Mouse (Mus musculus) neural tube, embryonic 11.5 days (tissue): ENCODE data around the gene Smg7. TPM values are rescaled to one million over a fixed set of nuclear protein-coding genes. Genes with fewer than 3 reads are reported as not detected.
"Not testable (repeated sequence)": the region's sequence is repeated elsewhere in the genome, so short reads cannot be mapped to it uniquely, and the experiment has no call there.

ENCODE experiments used
- ATAC-seq: fragments of 200-750 bp; cut with Nextera tagmentation; 2 replicates; pipeline ENCODE4 v1.8.0; 2017; ENCODE audit warnings: moderate number of reproducible peaks, mild to moderate bottlenecking, moderate TSS enrichment, moderate library complexity; ENCODE audit not compliant: insufficient read depth, low FRiP score, low TSS enrichment
- DNase-seq: peaks from one replicate; pipeline ENCODE4 v3.0.0-alpha.2; 2015; ENCODE audit warnings: low spot score
- H3K27ac ChIP-seq: fragments of 300-500 bp; sonication (generic); 2 replicates; pipeline ENCODE4 v1.5.1; 2014; ENCODE audit warnings: low read depth, mild to moderate bottlenecking, low read length
- H3K27me3 ChIP-seq: fragments of 300-500 bp; sonication (generic); 2 replicates; pipeline ENCODE4 v1.6.1; 2014; ENCODE audit warnings: mild to moderate bottlenecking, low read length, mixed read lengths; ENCODE audit not compliant: control insufficient read depth, insufficient read depth
- H3K36me3 ChIP-seq: fragments of 300-500 bp; sonication (generic); 2 replicates; pipeline ENCODE4 v1.6.1; 2014; ENCODE audit warnings: mild to moderate bottlenecking, low read length, moderate library complexity, mixed read lengths; ENCODE audit not compliant: control insufficient read depth, insufficient read depth
- H3K4me1 ChIP-seq: fragments of 300-500 bp; sonication (generic); 2 replicates; pipeline ENCODE4 v1.6.1; 2014; ENCODE audit warnings: low read length, mixed read lengths; ENCODE audit not compliant: control insufficient read depth, insufficient read depth
- H3K4me2 ChIP-seq: fragments of 300-500 bp; sonication (generic); 2 replicates; pipeline ENCODE4 v1.6.1; 2014; ENCODE audit warnings: low read depth, mild to moderate bottlenecking, moderate library complexity
- H3K4me3 ChIP-seq: fragments of 300-500 bp; sonication (generic); 2 replicates; pipeline ENCODE4 v1.5.1; 2014; ENCODE audit warnings: low read depth, low read length
- H3K9ac ChIP-seq: fragments of 300-500 bp; sonication (generic); 2 replicates; pipeline ENCODE4 v1.6.1; 2014; ENCODE audit warnings: mild to moderate bottlenecking, low read length
- H3K9me3 ChIP-seq: fragments of 300-500 bp; sonication (generic); 2 replicates; pipeline ENCODE4 v1.6.1; 2016; ENCODE audit warnings: low read length; ENCODE audit not compliant: control insufficient read depth
- WGBS: fragments of 180-500 bp; shearing (Covaris S2); extraction: QIAGEN DNeasy Blood & Tissue Kit; methylation state at CpG from one replicate; pipeline ENCODE4 v1.1.7; 2014; 5-methylcytosine and 5-hydroxymethylcytosine counted together
- polyA plus RNA-seq: library from polyadenylated mRNA; unstranded; fragments of >200 nt; fragmentation: Nextera tagmentation; extraction: Ambion mirVana; gene quantifications from 2 replicates; pipeline ENCODE4 v1.2.1, GENCODE M21; 2014

Gene Smg7
- polyA plus RNA-seq, 1 experiment from 2014 or later: 53.9 TPM

GRCm38 (mm10) chr1:152913483-152914460 is 11.3 kb upstream of the Smg7 start:
- WGBS: 82% methylated on average over 6 of the region's 6 CpGs
- H3K4me1 ChIP-seq: no peaks in the 10 kb centered on the region
- H3K27ac ChIP-seq: no peak overlapping the region
- no peak overlapping the region for H3K4me2 ChIP-seq
- H3K4me3 ChIP-seq: no peak overlapping the region
- DNase-seq (no peak), ATAC-seq (no peak)
- no peak overlapping the region for H3K9ac ChIP-seq
- H3K36me3 ChIP-seq: no peaks in the 10 kb centered on the region
- H3K9me3 ChIP-seq: no peaks in the 10 kb centered on the region
- H3K27me3 ChIP-seq: no peaks in the 10 kb centered on the region

GRCm38 (mm10) chr1:152904469-152904868 is 2.0 kb upstream of the Smg7 start:
- Histone ChIP-seq H3K36me3 (no peaks in the 10 kb centered on the region), H3K9ac (no peak overlapping the region), H3K4me1 (peaks cover 9% of the 10 kb centered on the region; the same call in 1 of the 2 replicates), H3K4me3 (peak overlapping the region; percentile 31), H3K27ac (peak overlapping the region; percentile 56; the same call in 1 of the 2 replicates), H3K9me3 (no peaks in the 10 kb centered on the region), H3K4me2 (peak overlapping the region; percentile 65), H3K27me3 (no peaks in the 10 kb centered on the region)
- DNase-seq (peak; percentile 84), ATAC-seq (peak; percentile 27)
- 0% methylated on average over 14 of the region's 14 CpGs for WGBS

DNA sequence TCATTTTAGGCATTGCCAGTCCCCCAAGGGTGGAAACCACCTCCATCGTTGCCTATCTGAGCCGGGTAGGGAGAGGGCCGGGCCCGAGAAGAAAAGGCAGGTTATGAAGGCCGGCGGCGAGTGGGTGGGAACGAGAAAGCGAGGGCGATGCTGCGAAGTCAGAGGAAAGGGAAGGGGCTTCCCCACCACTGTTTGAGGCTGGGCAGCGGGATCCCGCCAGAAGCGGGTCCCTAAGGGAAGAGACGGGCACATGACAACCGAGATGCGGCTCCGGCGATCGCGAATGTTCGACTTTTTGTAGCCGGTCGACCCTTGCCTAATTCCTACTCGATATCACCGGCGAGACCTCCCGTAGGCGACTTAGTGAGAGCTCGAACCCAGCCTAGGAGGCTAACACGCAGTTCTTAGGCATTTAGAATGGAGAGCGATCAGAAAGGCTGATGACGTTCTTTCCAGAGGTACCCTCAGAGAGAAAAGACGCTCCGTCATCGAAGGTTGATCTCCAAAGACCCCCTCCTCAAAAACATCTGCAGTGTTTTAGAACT is 1.2 kb upstream of the Smg7 start:
- ATAC-seq (peak; percentile 24), DNase-seq (peak; percentile 61)
- Histone ChIP-seq H3K27me3 (no peaks in the 10 kb centered on the region), H3K4me2 (peak overlapping the region; percentile 89), H3K4me3 (peak overlapping the region; percentile 98), H3K27ac (peak overlapping the region; percentile 81), H3K4me1 (peaks cover 9% of the 10 kb centered on the region; the same call in 1 of the 2 replicates), H3K9ac (peak overlapping the region; percentile 58), H3K36me3 (no peaks in the 10 kb centered on the region), H3K9me3 (no peaks in the 10 kb centered on the region)
- under 1% methylated on average over 36 of the region's 36 CpGs for WGBS

DNA sequence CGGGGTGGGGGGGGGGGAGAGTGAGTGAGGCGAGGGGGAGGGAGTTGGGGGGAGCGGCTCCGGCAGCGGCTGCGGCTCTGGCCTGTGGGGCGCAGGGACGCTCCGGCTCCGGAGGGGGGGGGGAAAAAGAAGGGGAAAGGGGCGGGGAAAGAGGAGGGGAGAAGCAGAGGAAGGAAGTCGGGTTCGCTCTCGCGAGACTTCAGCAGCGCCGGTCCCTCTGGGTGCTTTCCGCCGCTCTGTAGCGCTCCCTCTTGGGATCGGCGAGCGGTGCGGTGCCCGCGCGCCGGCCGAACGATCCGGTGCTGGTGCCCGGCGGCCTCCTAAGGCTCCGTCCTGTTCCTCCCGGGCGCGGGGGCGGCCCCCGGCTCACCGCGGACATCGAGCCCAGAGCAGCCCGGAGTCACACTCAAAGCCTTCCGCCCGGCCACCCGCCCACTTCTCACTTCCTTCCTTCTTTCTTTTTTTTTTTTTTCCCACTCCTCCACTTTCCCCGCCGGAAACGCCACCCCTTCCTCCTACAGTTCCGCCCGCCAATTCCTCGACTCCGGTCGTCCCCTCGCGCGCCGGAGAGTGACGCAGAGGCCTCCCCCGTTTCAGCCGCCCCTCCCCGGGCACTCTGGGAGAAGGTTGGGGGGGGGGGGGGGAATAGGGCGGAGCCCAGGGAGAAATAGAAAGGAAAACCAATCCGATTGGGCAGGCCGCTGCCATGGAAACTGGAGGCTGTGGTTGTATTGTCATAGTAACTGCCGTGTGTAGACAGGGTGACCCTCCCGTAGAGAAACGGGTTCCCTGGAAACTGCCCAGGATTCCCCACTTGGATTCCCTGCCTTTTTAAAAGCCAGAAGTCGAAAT is 445 bp upstream of the Smg7 start:
- DNase-seq: peak; percentile 98
- H3K4me1 ChIP-seq: peaks cover 9% of the 10 kb centered on the region; the same call in 1 of the 2 replicates
- H3K4me3 ChIP-seq: peak overlapping the region; percentile 98
- H3K27me3 ChIP-seq: no peaks in the 10 kb centered on the region
- ATAC-seq: peak; percentile 87
- no peaks in the 10 kb centered on the region for H3K9me3 ChIP-seq
- H3K4me2 ChIP-seq: peak overlapping the region; percentile 89
- under 1% methylated on average over 55 of the region's 69 CpGs for WGBS
- no peaks in the 10 kb centered on the region for H3K36me3 ChIP-seq
- peak overlapping the region; percentile 99 for H3K27ac ChIP-seq
- H3K9ac ChIP-seq: peak overlapping the region; percentile 97

GRCm38 (mm10) chr1:152901419-152901764 is 1.1 kb downstream of the Smg7 start:
- Histone ChIP-seq H3K4me1 (peaks cover 9% of the 10 kb centered on the region; the same call in 1 of the 2 replicates), H3K27ac (peak overlapping the region; percentile 99; the same call in 1 of the 2 replicates), H3K9me3 (no peaks in the 10 kb centered on the region), H3K36me3 (no peaks in the 10 kb centered on the region), H3K27me3 (no peaks in the 10 kb centered on the region), H3K4me3 (peak overlapping the region; percentile 98), H3K4me2 (peak overlapping the region; percentile 79), H3K9ac (peak overlapping the region; percentile 97)
- DNase-seq (no peak), ATAC-seq (no peak)
- 5% methylated on average over 6 of the region's 6 CpGs for WGBS

- not testable (repeated sequence) for ATAC-seq, H3K4me3 ChIP-seq, H3K27ac ChIP-seq, H3K9ac ChIP-seq, H3K4me1 ChIP-seq, H3K36me3 ChIP-seq, H3K4me2 ChIP-seq, H3K27me3 ChIP-seq, DNase-seq, H3K9me3 ChIP-seq
- 93% methylated on average over 3 of the region's 5 CpGs for WGBS
These were observed 14.4 kb downstream of the Smg7 start for GRCm38 (mm10) chr1:152888086-152888485.

DNA sequence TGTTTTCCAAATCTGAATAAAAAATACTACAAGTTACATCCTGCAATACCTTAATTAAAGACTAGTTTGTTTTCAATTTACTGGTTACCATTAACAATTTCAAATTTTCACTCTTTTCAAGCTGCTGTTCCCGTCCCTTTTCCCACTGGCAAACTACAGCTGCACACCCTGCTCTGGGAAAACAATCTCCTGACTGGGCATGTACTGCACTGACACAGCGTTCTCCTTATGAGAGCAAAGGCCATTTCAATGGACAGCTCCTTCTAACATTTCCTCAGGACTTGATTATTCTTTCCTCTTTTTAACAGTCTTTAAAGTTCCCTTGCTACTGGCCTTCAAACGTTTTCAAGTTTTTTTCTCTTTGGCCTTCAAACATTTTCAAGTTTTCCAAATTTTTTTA is 31.4 kb downstream of the Smg7 start:
- Histone ChIP-seq H3K4me1 (peaks cover 4% of the 10 kb centered on the region), H3K4me3 (no peak overlapping the region), H3K27ac (no peak overlapping the region), H3K9ac (no peak overlapping the region), H3K36me3 (no peaks in the 10 kb centered on the region), H3K9me3 (no peaks in the 10 kb centered on the region), H3K27me3 (no peaks in the 10 kb centered on the region), H3K4me2 (no peak overlapping the region)
- 77% methylated on average over 3 of the region's 3 CpGs for WGBS
- no peak for DNase-seq
- no peak for ATAC-seq

DNA sequence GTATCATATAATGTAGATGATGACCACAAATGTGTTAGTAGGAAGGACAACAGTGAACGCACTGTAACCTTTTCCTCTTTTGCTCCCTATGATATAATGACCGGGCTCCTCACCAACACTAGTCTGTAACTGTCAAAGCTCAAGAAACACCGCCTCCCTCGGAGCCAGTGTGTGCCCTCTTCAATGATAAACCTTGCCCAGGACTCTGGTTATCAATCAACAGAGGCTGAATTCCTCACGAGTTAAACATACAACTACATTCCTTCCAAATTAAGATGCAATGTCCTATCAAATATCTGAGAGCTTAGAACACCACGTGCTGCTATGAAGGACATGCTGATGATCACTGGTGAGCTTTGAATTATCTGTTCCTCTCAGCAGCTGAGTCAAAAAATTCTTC is 32.5 kb downstream of the Smg7 start:
- Histone ChIP-seq H3K4me3 (no peak overlapping the region), H3K9me3 (no peaks in the 10 kb centered on the region), H3K4me2 (no peak overlapping the region), H3K9ac (no peak overlapping the region), H3K27ac (no peak overlapping the region), H3K4me1 (peaks cover 4% of the 10 kb centered on the region), H3K36me3 (no peaks in the 10 kb centered on the region), H3K27me3 (no peaks in the 10 kb centered on the region)
- ATAC-seq (no peak), DNase-seq (no peak)
- WGBS: 95% methylated on average over 6 of the region's 6 CpGs
